Mouse (Mus musculus) ovary, postnatal 14 days (tissue): ENCODE data around the gene Lpar5.
"Not testable (repeated sequence)": the region's sequence is repeated elsewhere in the genome, so short reads cannot be mapped to it uniquely, and the experiment has no call there.

Experiments
- DNase-seq: peaks from one replicate; pipeline ENCODE4 v3.0.0; 2022; ENCODE audit warnings: low spot score

Gene Lpar5

DNA sequence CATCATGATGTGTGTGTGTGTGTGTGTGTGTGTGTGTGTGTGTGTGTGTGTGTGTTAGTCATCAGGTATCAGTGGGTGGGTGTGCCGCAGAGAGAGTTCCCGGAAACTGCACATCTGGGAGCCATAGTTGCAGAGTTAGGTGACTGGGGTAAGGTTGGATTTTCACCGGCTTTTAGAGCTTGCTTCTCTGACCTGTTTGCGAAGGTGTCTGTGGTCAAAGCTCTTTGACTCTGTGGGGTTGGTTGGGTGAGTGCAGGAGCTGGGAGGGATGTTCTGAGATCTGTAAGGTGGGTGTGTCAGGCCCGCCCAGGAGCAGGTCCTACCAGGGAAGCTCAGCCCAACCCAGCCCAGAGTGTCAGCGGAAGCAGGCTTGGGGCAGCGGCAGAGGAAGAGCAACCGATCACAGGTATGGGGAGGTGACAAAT lies at the start of gene Lpar5:
Lpar5 (plus strand) TSS at position 350 of the 425 bp plus-strand sequence.
- DNase-seq: no peak

- peak; percentile 65 for DNase-seq
Measured at GRCm38 (mm10) chr6:125030532-125030931, 37.2 kb upstream of the Lpar5 start.

DNA sequence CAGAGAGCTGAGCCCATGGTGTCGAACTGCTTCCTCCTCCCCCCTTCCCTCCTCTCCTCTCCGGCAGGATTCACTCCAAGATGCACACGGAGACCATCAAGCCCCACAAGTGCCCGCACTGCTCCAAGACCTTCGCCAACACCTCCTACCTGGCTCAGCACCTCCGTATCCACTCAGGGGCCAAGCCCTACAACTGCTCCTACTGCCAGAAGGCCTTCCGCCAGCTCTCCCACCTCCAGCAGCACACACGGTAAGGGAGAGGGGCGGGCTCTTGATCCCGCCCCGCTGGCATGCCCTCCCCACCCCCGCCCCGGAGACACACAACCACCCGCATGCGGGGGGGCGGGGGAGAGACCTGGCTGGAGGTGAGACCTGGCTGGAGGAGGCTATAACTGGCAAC lies 36.1 kb upstream of the Lpar5 start:
- DNase-seq: no peak

- DNase-seq: no peak
Measured at GRCm38 (mm10) chr6:125038666-125039065, 29.1 kb upstream of the Lpar5 start.

DNA sequence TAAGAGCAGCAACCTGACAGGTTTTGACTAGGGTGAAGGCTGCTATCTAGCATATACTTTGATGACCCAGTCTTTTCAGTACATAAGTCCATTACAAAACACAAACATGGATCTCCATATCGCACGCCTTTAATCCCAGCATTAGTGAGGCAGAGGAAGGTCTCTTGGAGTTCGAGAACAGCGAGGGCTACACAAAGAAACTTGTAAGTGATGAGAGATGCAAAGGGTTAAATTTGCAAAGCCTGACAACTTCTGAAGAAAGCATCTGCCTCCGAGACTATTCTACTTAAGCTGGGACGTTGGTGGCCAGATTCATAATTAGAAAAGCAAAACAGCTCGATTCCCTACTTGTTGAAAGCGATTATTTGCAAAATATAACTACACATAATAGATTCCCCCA lies 28.6 kb upstream of the Lpar5 start:
- no peak for DNase-seq

- peak; percentile 72 for DNase-seq
Measured at GRCm38 (mm10) chr6:125039533-125040153, 28.1 kb upstream of the Lpar5 start, which contains the start of gene Ing4. TSS of gene Ing4 (plus strand) at chr6:125039760.

- DNase-seq: no peak
Measured at GRCm38 (mm10) chr6:125040221-125040620, 27.5 kb upstream of the Lpar5 start.

- DNase-seq: no peak
Measured at GRCm38 (mm10) chr6:125041047-125041446, 26.7 kb upstream of the Lpar5 start.

DNA sequence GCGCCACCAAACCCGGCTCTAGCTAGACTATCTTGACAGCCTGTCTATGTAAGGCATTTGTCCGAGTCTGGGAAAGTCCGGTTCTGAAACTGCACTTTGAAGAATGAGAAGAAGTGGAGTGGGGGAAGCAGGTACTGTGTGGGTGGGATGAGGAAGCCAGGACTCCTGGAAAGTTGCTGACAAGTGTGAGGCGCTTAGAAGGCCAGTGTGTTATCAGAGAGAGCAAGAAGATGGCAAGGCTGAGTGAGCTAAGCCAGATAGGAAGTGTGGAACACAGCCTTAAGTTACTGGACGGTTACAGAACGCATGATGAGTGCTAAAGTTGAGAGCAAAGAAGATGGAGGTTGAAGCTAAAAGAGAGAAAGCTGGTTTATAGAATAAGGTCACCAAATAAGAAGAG lies 25.6 kb upstream of the Lpar5 start:
- DNase-seq: no peak

DNA sequence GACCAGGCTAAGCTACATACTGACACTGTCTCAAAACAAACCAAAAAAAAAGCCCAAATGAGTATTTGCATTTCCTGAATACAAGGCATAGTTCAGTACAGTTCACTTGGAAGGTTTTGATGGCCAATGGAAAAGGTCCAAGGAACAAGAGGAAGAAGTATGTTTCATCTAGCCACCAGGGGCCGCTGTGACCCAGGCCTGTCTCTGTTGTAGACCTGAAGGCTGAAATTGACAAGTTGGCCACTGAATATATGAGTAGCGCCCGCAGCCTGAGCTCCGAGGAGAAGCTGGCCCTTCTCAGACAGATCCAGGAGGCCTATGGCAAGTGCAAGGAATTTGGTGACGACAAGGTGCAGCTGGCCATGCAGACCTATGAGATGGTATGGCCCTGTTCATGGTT lies 21.0 kb upstream of the Lpar5 start:
- DNase-seq: peak; percentile 63

GRCm38 (mm10) chr6:125049678-125050077 lies 18.0 kb upstream of the Lpar5 start, which contains the start of gene Acrbp:
TSS of gene Acrbp (plus strand) at chr6:125049689.
- DNase-seq: no peak

DNA sequence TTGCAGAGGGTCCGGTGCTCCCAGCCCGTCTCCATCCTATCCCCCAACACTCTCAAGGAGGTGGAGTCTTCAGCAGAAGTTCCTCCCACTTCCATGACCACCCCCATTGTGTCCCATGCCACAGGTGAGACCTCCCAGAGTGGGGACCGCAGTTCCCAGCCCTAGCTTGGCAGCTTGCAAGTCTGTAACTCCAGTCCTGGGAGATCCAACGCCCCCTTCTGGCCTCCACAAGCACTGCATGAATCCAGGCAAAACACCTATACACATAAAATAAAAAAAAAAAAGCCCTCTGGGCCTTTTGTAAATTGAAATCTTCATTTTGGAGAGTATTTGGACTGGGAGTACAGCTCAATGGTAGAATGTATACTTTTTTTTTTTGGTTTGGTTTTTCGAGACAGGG lies 16.5 kb upstream of the Lpar5 start:
- DNase-seq: no peak

DNA sequence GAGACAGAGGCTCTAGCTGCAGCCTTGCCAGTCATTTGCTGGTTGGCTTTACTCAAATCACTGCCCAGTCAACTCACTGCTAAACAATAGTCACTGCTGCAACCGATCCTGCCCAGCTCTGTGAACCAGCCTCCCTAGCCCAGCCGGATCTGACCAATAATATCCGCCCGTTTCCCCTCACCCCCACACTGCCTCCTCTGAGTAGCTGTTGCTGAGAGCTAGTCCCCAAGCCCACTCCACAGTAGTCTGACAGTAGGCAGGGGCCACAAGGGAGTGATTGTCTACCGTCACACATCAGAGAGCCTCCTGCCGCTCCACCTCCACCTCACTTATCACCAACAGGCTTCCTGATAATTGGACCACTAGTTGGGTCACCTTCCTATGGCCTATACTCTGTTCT lies 6.2 kb upstream of the Lpar5 start:
- DNase-seq: no peak

DNA sequence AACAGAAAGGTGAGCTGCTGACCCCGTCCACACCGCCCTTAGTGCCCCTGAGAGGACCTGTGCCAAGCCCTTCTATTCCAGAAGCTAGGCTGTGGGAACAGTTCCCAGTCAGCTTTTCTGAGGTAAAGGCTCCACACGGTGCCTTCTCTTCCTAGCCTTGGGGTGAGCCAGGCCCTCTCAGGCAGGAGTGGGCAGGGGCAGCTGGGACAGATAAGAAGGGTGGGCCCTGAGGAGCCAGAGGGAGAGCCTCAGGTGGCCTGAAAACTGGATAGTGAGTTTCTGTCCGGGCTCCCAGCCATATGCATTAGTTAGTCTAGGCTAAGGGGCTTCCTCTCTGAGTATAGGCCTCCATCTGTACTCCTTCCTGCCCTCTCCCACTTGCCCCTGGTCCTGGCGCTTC lies 5.2 kb upstream of the Lpar5 start:
- DNase-seq: no peak

DNA sequence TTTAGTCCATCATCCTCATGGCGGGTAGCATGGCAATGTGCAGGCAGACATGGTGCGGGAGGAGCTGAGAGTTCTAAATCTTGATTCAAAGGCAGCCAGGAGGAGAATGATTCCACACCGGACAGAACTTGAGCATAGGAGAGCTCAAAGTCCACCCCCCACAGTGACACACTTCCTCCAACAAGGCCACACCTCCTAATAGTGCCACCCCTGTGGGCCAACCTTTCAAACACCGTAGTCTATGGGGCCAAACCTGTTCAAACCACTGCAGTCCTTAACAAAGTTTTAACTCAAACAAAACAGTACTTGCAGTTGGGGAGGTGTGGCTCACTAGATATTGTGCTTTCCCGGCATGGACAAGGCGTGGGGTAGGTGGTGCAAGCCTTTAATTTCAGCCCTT lies 3.8 kb upstream of the Lpar5 start:
- no peak for DNase-seq

DNA sequence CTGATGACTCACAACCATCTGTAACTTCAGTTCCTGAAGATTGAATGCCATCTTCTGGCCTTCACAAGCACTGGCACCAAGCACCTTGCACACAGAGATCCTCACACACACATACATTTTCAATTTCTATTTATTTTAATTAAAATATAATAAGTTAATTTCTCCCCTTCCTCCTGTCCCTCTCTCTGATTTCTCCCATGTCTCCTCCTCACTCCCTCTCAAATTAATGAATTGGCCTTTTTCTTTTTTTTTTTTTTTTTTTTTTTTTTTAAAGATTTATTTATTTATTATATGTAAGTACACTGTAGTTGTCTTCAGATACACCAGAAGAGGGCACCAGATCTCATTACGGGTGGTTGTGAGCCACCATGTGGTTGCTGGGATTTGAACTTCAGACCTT lies 2.5 kb upstream of the Lpar5 start:
- DNase-seq: not testable (repeated sequence)

GRCm38 (mm10) chr6:125071170-125071895 lies 3.6 kb downstream of the Lpar5 start:
- DNase-seq: no peak

DNA sequence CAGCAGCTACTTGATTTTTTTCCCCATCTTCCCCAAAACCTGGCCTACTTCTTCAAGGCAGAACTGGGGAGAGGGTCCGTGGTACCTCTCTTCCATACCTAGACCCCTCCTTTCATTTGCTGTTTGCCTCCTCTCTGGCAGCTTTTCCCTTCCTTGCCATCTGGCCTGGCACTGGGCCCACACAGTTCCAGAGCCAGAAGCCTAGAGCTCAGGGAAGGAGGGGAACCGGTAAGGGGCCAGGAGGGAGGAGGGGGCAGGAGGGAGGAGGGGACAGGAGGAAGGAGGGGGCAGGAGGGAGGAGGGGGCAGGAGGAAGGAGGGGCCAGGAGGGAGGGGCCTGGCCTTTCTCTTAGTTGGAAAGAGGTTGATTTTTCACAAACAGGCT lies 4.2 kb downstream of the Lpar5 start:
- DNase-seq: no peak

DNA sequence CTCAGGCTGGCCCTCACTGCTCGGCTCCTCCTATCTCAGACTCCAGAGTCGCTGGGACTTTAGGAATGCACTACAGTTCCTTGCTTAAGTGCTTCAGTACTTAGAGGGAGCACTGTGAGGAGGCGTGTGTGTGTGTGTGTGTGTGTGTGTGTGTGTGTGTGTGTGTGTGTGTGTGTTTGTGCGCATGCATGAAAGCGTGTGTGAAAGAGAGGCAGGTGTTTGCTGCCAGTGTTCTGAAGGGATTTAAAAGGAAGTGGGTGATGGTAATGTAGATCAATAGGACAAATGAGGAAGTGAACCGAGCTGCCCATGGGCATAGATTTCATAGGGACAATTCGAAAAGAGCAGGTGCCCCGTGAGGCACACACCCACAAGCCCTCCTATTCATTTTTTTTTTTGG lies 6.1 kb downstream of the Lpar5 start:
- no peak for DNase-seq

- no peak for DNase-seq
Measured at GRCm38 (mm10) chr6:125081394-125081793, 13.7 kb downstream of the Lpar5 start.

DNA sequence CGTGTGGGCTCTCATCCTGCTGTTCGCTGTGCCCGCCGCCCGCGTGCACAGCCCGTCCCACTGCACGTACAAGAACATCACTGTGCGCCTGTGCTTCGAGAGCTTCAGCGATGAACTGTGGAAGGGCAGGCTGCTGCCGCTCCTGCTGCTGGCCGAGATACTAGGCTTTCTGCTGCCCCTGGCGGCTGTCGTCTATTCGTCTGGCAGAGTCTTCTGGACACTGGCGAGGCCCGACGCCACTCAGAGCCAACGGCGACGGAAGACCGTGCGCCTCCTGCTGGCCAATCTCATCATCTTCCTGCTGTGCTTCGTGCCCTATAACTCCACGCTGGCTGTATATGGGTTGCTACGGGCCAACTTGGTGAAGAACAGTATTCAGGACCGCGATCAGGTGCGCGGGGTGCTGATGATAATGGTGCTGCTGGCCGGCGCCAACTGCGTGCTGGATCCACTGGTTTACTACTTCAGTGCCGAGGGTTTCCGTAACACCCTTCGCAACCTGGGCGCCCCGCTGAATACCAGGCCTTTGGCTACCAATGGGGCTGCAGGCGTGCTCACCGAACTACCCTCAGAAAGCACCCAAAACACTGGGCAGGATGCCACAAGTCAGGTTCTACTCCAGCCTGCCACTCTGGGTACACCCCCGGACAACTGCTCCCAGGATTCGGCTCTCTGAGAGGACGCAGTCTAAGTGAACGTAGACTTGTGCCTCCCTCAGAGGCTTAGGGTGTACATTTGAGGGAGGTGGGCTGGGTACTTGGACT lies 14.3 kb downstream of the Lpar5 start:
- peak; percentile 88 for DNase-seq

DNA sequence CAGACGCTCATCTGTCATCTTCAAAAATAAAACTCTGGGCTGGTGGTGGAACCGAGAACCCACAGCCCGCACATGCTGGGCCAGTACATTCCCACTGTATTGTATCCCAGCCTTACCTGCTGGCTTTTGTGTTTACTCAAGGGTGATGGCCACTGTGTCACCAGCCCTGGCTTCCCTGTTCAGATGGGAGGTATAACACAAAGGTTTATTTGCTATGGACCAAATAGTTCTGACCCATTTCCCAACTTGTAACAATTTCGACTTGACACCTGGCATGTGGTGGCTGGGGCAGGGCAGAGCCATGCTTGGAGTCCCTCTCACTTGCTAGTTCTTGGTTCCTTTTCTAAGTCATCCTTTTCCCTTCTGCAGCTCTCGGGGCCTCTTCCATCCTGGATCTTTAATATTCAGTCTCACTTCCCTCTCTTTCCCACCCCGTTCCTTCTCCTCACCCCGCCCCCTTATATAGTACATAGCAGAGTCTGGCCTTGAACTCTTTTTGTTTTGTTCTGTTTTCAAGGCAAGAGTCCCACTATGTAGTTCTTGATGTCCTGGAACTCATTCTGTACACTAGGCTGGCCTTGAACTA lies 15.2 kb downstream of the Lpar5 start:
- DNase-seq: no peak

DNA sequence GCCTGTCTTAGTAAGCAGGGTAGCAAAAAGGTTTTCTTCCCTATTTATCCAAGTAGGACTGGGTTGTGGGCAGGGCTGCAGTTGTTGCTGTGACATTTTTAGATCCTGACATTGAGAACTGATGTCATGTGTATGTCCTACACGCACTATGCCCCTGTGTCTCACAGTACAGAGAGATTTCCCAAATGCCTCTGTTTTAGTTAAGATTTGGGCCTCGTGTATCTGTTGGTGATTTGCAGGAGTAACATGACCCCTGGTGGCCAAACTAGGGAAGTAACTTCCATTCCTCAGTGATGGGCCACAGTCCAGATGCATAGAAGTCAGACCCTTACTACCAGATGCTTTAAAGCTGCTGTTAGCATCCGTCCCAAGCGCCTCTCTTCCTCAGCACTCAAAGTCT lies 16.7 kb downstream of the Lpar5 start:
- no peak for DNase-seq
